Mouse (Mus musculus): ENCODE measurements around the gene Rbm8a.

DNA sequence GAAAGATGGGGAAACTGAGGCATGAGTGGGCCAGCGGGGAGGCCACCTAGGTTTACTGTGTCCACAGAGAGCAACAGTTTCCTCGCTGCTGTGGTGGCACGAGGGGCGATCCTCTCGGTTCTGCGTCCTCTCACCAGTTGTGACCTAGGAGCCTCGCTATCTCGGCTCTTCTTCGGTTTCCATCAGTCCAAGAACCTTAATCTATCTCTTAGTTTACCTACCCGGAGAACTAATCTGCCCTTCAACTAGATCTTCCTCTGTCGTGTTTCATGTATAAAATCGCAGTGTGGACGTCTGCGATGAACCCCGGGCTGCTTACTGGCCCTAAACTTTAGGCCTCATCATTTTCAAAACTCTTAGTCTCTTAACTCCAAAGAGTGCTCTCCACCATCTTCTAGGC is 6.2 kb downstream of the Rbm8a start:
- TF ChIP-seq POLR2A (IDR thresholded peaks at IDR 0.05; ENCODE audit: low read depth, low read length) = no peak
- no peak for TF ChIP-seq CTCF (IDR thresholded peaks at IDR 0.05; ENCODE audit: extremely low read depth, insufficient read length, insufficient replicate concordance, low read depth, low read length)

Measured in small intestine, adult 2 months (tissue).